Mouse (Mus musculus) spleen, adult 2 months (tissue): ENCODE results near the gene Ermap.

ENCODE experiments used
- CTCF ChIP-seq: fragments of 200-500 bp; IDR thresholded peaks from 2 replicates; pipeline ENCODE4 v1.5.1; 2011; ENCODE audit warnings: mild to moderate bottlenecking, inconsistent platforms; ENCODE audit not compliant: insufficient read depth, insufficient read length, insufficient replicate concordance; ENCODE audit errors: extremely low read depth
- POLR2A ChIP-seq: fragments of 200-500 bp; IDR thresholded peaks from 2 replicates; pipeline ENCODE4 v1.6.1; 2011; ENCODE audit warnings: low read depth, low read length, inconsistent platforms

DNA sequence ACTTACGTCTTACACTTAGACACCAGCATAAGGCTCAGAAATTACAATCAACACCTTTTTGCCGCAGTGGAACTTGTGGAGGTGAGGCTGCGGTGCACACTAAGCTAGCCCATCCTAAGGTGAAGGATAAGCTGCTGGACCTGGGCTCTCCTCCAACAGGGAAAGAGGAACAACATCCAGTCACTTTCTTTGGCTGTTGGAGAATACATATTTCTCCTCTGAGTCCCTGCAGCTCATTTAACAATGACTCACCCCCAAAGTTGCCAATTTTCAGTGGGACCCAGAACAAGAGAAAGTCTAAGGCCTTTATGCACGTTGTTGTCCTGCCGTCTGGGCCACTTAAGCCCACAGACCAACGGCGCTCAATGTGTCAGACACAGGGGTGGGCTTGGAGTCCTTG, 43.0 kb downstream of the Ermap start:
- TF ChIP-seq CTCF = no peak
- TF ChIP-seq POLR2A = no peak
